Mouse (Mus musculus) cerebellum, postnatal 14 days (tissue): ENCODE data around the gene Bcar3.

ENCODE experiments used
- DNase-seq, 2 experiments: peaks; one replicate each; pipeline ENCODE4 v3.0.0; 2021; ENCODE audit warnings: mixed read lengths in 2 of 2

Gene Bcar3

DNA sequence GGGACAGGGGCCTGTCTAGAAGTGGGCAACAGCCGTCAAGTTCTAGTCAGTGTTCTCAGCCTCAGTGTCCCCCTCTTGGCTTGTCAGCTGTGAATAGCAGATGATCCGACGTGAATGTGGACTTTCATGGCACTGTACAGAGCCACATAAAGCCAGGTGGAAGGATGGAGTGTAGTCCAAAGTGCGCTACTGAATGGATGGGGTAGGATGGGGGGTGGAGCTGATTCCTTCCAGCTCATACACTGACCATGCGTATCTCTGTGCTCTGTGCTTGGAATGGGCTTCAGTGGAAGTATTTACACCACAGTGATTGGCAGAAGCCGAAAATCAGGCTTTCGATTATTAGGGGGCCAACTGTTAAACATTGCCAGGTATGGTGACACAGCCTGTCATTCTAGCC is 45.0 kb downstream of the Bcar3 start:
- no peak for DNase-seq

DNA sequence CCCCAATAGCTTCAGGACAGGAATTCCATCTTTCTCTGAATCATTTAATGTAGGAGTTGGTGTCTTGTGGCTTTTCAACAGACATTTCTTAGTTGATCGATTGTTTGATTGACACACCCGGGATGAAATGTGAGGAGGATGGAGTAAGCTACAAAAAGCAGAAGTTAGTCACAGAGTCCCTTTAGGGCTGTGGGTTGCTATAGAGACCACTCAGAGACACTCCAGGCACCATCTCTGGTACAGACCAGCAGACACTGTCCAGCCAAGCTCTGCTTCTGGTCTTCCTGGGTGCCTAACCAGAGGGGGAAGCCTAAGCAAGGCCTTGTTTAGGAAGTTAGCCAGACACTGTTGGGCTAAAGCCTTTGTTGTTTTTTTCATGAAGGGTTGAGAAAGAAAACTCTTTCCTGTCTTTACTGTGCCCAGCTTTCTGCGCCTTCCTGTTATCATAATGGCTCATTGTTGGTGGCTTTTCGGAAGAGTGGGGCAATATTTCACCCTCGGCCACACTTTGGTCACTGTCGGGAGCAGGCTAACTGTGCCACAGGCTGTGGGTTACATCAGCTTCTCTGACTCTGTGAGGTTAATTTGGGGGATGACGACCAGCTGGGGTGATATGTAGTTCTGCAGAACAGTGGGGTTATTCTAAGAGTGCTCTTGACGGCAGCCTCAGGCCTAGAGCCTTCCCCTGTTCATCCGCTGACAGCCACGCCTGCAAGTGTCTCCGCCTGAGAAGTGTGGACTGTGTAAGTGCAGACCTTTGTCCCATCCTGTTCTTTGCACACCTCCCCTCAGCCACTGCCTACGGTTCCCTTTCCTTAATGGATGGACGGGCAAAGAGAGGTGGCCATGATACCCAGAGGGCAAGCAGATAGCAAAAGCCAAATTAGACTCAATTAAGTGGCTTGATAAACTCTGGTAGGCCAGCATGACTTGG is 46.5 kb downstream of the Bcar3 start:
- no peak for DNase-seq

DNA sequence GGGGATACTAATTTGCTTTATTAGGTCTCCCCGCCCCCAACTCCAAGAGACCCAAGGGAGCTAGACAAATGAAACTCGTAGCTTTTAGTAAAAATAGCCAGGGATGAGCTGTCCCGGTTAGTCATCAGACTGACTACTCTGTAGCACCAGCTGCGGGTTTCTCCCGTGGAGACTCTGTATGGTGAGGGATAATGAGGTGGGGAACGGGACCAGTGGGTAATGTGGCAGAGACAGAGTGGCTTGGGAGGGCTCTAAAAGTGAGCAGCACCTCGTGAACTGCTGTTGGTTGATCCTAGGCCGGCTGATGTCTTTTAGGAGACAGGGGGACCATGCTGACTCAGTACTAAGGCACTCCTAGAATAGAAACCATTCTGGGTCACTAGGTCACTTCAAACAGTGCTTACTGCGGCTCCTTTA is 49.5 kb downstream of the Bcar3 start:
- DNase-seq: no peak

DNA sequence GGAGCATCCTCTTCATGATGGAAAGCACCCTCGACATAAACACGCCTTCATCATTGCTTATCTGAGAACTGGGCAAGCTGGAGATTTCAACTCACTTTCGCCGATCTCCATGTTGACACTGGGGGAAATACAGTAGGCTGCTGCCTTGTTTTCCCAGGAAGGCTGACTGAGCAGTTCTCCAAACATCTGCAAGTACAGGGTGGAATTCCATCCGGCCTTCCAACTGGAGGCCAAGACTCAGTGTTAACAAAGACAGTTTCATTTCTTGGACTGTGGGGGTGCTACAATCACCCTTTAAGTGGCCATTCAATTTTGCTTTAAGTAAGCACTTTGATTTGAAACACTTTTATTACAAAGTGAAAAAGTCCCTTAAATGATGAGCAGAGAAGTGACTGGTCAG is 50.4 kb downstream of the Bcar3 start:
- no peak for DNase-seq

DNA sequence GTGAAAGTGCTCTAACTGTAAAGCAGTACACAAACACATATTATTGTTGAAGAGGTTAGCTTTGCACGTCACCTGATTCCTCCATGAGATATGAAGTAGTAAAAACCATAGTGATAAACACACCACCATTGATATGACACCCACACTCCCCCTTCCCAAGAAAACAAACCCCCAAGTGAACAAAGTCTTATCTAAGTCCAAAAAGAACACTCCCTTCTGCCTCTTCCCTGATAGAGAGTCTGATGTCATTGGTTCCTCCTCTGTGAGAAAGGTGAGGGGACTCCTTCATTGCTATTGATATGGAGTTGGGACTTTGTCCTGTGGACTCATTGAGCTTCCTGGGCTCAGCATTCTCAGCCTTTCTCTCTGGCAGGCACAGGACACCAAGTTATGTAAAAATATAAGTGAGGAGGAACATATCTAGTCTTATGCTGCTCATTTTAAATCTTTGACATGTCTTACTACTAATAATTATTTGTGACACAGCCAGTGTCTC is 52.1 kb downstream of the Bcar3 start:
- DNase-seq: no peak

DNA sequence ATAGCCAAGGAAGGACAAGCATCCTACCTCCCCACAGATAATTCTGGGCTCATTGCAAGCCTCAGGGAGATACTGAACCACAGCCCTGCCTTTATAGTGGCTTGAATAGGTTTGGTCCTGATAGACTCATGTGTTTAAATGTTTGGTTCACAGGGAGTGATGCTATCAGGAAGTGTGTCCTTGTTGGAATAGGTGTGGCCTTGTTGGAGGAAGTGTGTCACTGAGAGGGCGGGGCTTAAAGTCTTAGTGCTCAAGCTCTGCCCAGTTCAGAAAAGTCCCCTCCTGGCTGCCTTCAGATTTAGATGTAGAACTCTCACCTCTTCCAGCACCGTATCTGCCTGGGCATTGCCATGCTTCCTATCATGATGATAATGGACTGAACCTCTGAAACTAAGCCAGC is 52.7 kb downstream of the Bcar3 start:
- DNase-seq: no peak

DNA sequence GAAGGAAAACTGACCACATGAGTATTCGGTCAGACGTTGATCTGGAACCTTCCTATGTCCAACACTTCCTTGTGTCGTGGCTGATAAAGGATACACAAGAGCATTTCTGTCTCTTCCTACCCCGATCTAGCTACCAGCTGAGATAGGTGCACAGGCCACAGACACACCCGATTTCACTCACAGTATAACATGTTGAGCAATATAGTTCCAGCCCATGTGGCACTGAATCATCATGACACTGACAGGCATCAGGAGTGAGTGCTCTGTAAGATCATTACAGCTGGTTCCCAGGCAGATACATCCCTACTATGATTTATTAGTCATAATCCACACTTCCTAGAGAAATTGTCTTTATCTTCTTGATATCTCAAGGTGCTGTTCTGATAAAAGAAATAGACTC is 54.7 kb downstream of the Bcar3 start:
- no peak for DNase-seq

DNA sequence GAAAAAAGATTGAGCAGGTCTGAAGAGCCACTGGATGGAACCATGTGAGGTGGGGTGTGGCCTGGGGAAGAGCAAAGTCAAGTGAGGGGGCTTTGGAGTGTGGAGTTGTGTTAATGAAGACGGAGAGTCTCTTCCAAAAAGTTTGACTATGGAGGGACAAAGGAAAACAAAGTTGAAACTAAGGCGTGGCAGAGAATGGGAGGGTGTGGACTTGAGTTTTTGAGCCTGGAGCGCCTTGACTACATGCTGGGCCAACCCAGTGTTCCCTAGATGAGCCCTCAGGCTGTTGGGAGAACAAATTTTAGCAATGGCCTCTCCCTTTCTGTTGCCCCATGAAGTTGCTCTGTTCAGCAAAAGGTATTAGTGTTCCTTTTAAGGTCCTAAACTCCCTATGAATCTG is 58.9 kb downstream of the Bcar3 start:
- no peak for DNase-seq

DNA sequence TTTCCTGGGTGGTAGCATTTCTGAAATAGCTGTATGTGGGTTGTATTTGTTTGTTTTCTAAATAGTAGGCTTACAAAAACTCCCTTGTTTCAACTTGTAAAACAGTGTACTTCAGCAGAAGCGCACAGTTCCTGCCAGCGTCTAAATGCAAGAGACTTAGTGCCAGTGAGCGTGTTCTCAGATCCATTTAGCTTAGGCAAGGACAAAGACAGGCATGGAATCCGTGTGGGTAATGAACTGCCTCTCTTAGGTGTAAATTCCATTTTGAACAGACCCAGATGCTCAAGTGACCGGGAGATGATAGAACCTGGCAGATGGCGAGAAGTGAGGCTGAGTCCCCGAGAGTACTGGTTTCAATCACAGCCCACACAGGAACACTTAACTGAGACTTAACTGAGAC is 65.5 kb downstream of the Bcar3 start:
- no peak for DNase-seq

DNA sequence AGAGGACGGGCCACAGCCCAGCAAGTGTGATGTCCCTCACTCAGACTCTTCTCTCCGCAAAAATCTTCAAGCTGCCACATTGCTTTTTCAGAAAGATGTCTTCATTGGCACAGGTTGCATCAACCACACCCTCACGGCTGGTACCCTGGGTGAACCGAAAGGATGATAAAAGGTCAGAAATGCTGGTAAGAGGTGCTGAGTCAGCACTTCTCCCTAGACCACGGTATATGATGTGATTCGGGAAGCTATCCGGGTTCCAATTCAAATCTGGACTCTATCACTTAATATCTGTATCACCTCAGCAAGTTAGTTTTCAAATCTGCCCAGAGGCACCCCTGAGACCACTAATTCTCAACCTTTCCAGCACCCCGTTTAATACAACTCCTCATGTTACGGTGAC is 66.0 kb downstream of the Bcar3 start:
- DNase-seq: no peak

DNA sequence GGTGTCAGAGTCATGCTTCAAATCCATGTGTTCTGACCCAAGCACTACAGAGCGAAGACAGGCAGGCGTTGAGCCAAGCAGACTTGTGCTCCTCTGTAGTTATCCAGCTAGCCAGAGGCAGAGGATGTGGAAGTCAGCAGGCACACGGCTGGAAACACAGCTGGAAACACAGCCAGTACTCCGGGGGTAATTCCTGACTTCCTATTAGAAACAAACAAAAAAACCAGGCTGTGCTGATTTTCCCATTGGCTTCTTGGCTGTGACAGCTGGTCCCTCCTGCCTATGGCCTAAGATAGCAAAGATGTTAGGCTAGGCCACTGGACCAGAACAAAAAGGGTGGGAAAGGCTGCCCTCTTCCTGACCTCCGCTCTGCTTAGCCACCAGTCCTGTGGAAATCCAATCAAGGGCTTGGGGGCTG is 66.8 kb downstream of the Bcar3 start:
- DNase-seq: no peak

DNA sequence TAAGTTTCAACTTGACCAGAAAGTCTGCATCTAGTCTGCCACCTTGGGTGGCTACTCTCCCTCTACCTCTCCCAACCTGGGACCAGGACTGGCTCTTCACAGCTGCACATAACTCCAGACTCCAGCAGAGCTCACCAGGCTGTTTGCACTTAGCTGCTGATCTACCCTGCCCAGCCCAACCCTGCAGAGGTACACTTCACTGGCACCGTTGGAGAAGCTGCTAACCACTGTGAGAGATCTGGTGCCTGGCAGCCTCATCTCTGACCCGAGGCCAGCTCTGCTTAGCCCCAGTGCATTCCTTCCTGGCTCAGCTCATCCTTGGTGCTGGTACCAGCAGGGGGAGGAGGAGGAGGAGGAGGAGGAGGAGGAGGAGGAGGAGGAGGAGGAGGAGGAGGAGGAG is 68.8 kb downstream of the Bcar3 start:
- peak in 1 of 2 experiments; percentile 12 for DNase-seq

DNA sequence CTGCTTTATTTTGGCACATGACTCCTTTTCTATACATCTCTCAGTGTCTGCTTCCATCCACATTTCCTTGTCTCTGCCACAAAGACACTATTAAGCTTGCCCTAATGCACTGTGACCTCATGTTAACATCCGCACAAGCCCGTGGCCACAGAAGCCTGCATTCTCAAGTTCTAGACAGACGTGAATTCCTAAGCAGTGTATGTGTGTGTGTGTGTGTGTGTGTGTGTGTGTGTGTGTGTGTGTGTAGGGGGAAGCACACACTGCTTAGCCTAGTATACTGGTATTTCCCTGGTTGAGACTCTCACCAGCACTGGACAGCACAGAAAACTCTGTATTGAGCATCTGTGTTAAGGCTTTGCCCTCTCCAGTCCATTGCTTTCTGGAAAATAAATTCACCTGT is 70.6 kb downstream of the Bcar3 start:
- no peak for DNase-seq

DNA sequence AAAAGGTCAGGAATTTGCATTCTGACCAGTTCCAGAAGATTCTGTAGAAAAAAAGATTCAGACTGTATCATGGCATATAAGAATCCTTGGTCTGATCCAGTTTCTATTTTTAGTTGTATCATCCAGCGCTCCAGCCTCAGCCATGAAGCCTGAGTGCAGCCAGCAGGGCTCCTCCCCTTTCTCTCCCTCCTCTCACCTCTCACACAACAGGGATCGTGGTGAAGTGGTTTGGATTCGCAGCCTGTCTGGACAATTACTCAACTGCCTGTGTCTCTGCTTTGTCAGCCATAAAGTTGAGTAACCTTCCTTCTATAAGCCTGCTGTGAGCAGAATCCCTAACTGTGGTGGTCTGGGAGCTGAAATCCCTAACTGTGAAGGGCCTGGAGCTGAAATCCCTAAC is 71.4 kb downstream of the Bcar3 start:
- DNase-seq: no peak

DNA sequence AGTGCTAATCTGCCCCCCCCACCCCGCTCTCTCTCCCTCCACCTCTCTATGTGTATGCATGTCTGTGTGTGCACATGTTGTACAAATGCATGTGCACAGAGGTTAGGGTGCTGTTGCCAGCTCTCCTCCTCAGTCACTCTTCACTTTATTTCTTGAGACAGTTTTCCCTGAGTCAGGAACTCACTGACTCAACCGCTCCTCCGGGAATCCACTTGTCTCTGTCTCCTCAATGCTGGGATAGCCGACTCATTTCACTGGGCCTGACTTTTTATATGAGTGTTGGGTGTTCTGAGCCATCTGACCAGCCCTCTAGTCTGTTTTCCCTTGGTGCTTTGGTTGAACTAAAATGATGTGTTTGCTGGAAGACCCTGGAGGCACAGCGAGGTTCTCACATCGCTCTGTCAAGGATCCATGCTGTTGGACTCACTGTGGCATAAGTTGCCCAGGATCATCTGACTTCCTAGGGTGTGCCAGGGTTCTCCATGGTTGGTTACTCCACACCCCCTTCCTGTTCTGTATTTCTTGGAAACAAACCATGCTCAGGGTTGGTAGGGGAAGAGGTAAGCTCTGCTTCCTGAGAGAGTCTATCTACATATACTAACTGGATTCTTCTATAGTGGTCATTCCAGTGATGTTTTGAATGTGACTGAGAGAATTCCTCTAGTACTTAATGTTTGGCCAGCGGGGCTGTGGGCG is 77.9 kb downstream of the Bcar3 start:
- no peak for DNase-seq

DNA sequence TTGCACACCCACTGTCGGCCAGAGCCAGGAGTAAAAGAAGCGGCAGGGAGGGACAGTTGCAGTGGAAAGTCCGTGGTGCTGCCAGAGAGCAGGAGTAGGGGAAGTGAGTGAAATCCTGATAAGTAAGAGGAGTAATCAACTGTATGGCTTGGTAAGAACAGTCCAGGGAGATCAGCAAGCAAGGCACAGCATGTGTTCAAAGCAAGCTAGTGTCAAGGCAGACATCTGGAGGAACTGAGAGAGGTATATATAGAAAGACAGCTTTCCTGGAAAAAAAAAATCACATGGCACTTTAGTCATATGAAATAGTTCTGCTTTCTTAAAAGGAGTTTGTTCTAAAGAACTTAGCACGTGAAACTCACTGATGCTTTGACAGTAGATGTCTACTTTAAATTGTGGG is 78.7 kb downstream of the Bcar3 start:
- DNase-seq: no peak

DNA sequence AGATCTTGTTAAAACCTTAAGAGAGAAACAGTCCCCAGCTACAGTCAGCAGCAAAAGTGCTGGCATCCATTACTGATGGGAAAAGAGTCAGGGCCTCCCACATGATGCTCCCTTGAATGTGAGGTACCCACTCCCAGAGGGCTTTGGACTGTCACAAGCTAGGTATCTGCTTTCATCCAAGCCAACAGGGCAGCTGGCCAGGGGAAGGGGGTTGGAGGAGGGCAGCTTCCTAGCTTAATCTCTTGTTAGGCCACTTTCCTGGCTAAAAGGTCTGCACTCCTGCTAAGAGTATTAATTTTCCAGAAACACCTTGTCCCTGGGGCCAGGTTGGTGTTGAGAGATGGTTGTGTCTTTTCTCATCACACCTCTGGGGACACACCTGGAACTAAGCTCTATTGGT is 82.1 kb downstream of the Bcar3 start:
- DNase-seq: peak; percentile 26 to 39

DNA sequence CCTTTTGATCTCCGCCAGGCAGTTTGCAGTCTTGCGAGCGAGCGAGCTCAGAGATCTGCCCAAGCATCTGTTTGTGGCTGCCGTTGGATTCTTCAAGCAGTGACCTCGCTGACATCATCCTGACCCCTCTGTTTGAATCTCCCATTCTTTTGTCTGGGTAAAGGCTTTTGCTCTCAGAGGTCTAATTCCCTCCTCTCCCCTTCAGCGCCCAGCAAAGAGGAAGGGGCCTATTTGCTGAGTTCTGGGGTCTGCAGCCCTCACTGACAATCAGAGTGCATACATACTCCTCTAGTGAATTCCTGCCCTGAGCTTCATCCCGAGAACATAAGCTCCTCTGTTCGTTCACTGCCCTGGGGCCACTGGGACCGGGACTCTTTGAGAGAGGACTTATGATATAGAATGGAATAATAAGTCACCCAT is 82.5 kb downstream of the Bcar3 start:
- DNase-seq: no peak

DNA sequence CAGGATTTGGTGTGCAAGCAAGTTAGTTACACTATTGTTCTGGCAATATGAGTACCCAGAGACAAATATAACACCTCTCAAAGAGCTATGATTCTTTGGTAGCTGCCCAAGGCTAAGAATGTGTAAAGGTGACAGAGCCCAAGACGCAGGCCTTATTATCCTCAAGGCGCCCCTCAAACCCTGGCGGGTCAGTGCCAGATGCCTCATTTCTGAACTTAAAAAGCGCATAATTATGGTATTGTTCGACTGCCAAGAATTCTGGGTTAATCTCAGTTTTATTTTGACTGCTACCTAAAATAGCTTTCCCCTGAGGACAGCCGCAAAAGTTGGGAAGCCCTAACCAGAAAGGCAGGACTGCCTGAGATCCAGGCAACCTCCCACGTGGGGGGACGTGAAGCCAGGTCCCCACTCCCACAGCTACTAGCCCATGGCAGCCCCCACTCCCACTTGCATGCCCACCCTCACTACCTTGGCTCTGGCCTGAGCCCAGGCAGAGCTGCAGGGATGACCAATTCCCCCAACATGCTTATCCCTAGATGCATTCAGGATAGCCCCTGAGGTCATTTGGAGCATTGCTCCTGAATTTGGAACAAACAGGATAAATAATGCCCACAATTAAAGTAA is 83.0 kb downstream of the Bcar3 start:
- no peak for DNase-seq

DNA sequence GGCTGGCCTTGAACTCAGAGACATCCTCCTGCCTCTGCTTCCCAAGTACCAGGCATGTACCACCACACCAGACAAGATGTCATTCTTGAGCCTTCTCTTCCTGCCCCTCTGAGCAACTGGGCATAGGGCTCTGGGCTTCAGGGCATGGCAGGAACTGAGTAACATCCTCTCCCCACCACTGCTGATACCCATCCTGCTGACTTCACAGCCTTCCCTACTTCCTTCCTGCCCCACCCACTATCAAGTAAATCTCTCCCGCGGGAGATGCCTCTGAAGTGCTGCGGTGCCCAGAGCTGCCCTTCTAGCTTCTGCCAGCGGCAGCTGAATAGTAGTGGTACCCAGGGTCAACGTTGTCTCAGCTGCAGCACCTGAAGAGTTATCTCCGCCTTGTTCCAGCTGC is 84.7 kb downstream of the Bcar3 start:
- no peak for DNase-seq

DNA sequence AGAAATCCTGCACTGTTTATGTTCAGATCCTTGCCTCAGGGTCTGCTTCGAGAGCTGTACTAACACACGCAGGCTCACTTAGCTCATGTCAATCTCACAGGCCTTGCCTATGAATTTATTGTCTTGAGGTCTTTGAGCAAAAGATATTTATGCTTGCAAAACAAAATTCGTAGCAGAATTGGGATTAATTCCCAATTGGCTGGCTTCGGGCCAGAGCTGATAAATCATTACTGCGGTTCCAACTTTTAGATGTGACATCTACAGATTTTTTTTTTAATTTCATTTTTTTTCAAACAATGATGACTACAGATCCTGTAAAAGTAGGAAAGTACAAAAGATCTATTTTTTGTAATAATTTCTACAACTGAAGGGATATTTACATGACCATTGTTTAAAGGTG is 86.8 kb downstream of the Bcar3 start:
- DNase-seq: peak; percentile 29 to 35

DNA sequence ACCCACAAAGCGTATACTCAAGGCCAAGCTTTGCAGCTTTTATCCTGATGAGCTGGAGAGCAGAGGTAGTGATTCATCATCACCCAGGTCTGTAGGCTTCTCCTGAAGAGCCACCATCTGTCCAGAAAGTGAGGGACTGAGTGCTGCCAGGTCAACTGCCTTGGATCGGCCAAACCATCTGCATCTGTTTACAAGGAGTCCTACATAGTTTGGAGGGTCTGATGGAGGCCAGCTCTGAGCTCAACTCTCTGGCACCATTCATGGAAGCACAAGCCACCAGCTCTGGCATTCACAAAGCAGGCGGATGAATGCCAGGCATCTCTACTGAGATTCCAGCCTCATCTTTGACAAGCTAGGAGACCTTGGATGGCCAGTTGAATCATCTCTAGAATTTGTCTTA is 87.7 kb downstream of the Bcar3 start:
- DNase-seq: peak; percentile 77 to 81

DNA sequence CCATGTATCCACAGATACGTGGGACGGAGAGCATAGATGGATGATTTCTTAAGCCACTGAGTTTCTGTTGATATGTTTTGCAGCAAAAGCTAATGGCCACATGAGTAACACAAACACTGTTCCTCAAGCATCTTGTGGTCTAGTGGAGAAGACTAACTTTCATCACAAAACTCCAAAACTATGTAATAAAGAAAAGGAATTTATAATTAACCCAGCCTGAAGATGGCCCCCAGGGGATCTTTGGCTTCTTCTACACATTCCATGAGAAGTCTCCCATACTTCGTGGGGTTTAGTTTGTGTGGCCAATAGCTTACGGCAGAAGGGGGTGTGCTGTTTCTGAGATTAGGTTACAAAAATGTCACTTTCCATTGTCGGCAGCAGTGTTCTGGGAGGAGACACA is 92.5 kb downstream of the Bcar3 start:
- DNase-seq: no peak

DNA sequence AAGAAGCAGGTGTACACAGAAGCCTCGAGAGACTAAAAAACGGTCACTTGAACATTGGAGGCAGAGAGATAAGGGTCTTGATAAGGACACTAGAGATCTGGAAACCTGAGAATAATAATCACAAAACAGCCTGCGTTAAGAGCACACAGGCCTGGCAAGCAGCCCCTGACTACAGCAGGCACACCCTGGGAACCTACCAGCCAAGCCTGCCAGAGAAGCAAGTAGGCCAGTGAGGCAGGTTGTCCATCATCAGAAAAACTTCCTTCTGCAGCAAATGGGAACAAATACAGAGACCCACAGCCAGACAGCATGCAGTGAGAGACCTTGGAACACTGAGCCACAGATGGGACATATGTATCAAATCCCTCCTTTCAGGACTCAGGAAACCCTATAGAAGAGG is 93.8 kb downstream of the Bcar3 start:
- peak; percentile 75 to 80 for DNase-seq
